Mouse (Mus musculus) CH12.LX (cell line): Measurements from ENCODE around the gene Dnase1l3. TPM values are rescaled to one million over a fixed set of nuclear protein-coding genes. Genes with fewer than 3 reads are reported as not detected.

Source experiments
- DNase-seq: peaks from one replicate; pipeline ENCODE4 v3.0.0-alpha.2; 2013; ENCODE audit errors: extremely low read depth
- H3K27ac ChIP-seq: 2 replicates; pipeline ENCODE4 v1.5.1; 2012; ENCODE audit warnings: low read depth, mild to moderate bottlenecking, control low read depth, moderate library complexity; ENCODE audit not compliant: insufficient read depth
- H3K27me3 ChIP-seq: replicated peaks from 2 replicates; pipeline ENCODE3; 2012; ENCODE audit warnings: inconsistent platforms
- H3K36me3 ChIP-seq, 2 experiments: replicated peaks in 1 of 2; 2 replicates each; pipeline versions ENCODE3 to v1.6.1; 2012; ENCODE audit warnings: inconsistent platforms in 1 of 2, low read length in 1 of 2, mild to moderate bottlenecking in 1 of 2, mixed read lengths in 1 of 2, moderate library complexity in 1 of 2; ENCODE audit not compliant: control insufficient read depth in 1 of 2, insufficient read depth in 1 of 2
- H3K4me1 ChIP-seq, 2 experiments: 2 replicates each; pipeline ENCODE4 v1.6.1; 2012; ENCODE audit warnings: inconsistent platforms in 1 of 2, moderate library complexity in 1 of 2; ENCODE audit not compliant: insufficient read depth in 2 of 2, control insufficient read depth in 1 of 2
- H3K4me2 ChIP-seq: 2 replicates; pipeline ENCODE4 v1.6.1; 2012; ENCODE audit warnings: low read depth, mild to moderate bottlenecking, control low read depth; ENCODE audit not compliant: poor library complexity, insufficient read depth, severe bottlenecking
- H3K4me3 ChIP-seq, 3 experiments: fragments of 150-350 bp in 1 of 3; sonication (generic) in 1 of 3; replicated peaks in 1 of 3; 2 replicates each; pipeline versions ENCODE3 to v1.5.1; 2011 to 2012; ENCODE audit warnings: low read depth in 2 of 3, low read length in 2 of 3, mild to moderate bottlenecking in 2 of 3, moderate library complexity in 2 of 3, control low read depth in 1 of 3, improper control_type of control experiment in 1 of 3, inconsistent platforms in 1 of 3, mixed read lengths in 1 of 3; ENCODE audit not compliant: poor library complexity in 1 of 3
- H3K79me2 ChIP-seq: replicated peaks from 2 replicates; pipeline ENCODE4 v1.6.1; 2012; ENCODE audit warnings: mild to moderate bottlenecking, moderate library complexity; ENCODE audit not compliant: control insufficient read depth, poor library complexity, insufficient read depth, severe bottlenecking; ENCODE audit errors: extremely low read depth
- H3K9ac ChIP-seq: 2 replicates; pipeline ENCODE4 v1.6.1; 2012; ENCODE audit warnings: low read depth, mild to moderate bottlenecking, control low read depth, moderate library complexity; ENCODE audit not compliant: insufficient read depth
- H3K9me3 ChIP-seq: replicated peaks from 2 replicates; pipeline ENCODE3; 2012; ENCODE audit warnings: low read length, inconsistent platforms, mixed read lengths
- BHLHE40 ChIP-seq: IDR thresholded peaks from 2 replicates; pipeline ENCODE4 v1.6.1; 2011; ENCODE audit warnings: mild to moderate bottlenecking, low read depth, low read length, improper control_type of control experiment
- CTCF ChIP-seq, 2 experiments: IDR thresholded peaks in 1 of 2; conservative IDR thresholded peaks in 1 of 2; 2 replicates each; pipeline ENCODE4 v1.5.1; 2011 to 2012; ENCODE audit warnings: low read depth in 2 of 2, low read length in 2 of 2, improper control_type of control experiment in 1 of 2, inconsistent platforms in 1 of 2, mild to moderate bottlenecking in 1 of 2, moderate library complexity in 1 of 2
- E2F4 ChIP-seq: IDR thresholded peaks from 2 replicates; pipeline ENCODE4 v1.6.1; 2011; ENCODE audit warnings: low read depth, low read length, improper control_type of control experiment; ENCODE audit not compliant: insufficient replicate concordance
- EP300 ChIP-seq: IDR thresholded peaks from 2 replicates; pipeline ENCODE4 v1.6.1; 2011; ENCODE audit warnings: low read length, improper control_type of control experiment
- GABPA ChIP-seq: IDR thresholded peaks from 2 replicates; pipeline ENCODE4 v1.6.1; 2012; ENCODE audit warnings: low read depth, low read length, improper control_type of control experiment, inconsistent platforms; ENCODE audit not compliant: insufficient replicate concordance
- IRF4 ChIP-seq: IDR thresholded peaks from 2 replicates; pipeline ENCODE4 v1.6.1; 2014; ENCODE audit warnings: low read depth, mild to moderate bottlenecking, inconsistent platforms, low read length, improper control_type of control experiment
- JUN ChIP-seq: IDR thresholded peaks from 2 replicates; pipeline ENCODE4 v1.6.1; 2011; ENCODE audit warnings: low read depth, mild to moderate bottlenecking, low read length, improper control_type of control experiment, moderate library complexity; ENCODE audit not compliant: insufficient read depth
- JUND ChIP-seq: conservative IDR thresholded peaks from 2 replicates; pipeline ENCODE4 v1.6.1; 2011; ENCODE audit warnings: low read depth, low read length, improper control_type of control experiment
- MXI1 ChIP-seq: IDR thresholded peaks from 2 replicates; pipeline ENCODE4 v1.6.1; 2011; ENCODE audit warnings: mild to moderate bottlenecking, low read depth, low read length, improper control_type of control experiment
- MYC ChIP-seq: IDR thresholded peaks from 2 replicates; pipeline ENCODE4 v1.6.1; 2011; ENCODE audit warnings: low read depth, mild to moderate bottlenecking, improper control_type of control experiment, low read length
- NRF1 ChIP-seq: IDR thresholded peaks from 2 replicates; pipeline ENCODE4 v1.6.1; 2014; ENCODE audit warnings: low read depth, mild to moderate bottlenecking, inconsistent platforms, low read length, improper control_type of control experiment, moderate library complexity
- PAX5 ChIP-seq: IDR thresholded peaks from 2 replicates; pipeline ENCODE4 v1.6.1; 2012; ENCODE audit warnings: low read length, inconsistent platforms, mixed read lengths
- POLR2A ChIP-seq: IDR thresholded peaks from 2 replicates; pipeline ENCODE4 v1.6.1; 2011; ENCODE audit warnings: low read depth, mild to moderate bottlenecking, improper control_type of control experiment, low read length
- RAD21 ChIP-seq: IDR thresholded peaks from 2 replicates; pipeline ENCODE4 v1.6.1; 2011; ENCODE audit warnings: low read depth, mild to moderate bottlenecking, low read length, improper control_type of control experiment, moderate library complexity
- RCOR1 ChIP-seq: conservative IDR thresholded peaks from 2 replicates; pipeline ENCODE4 v1.6.1; 2012; ENCODE audit warnings: low read depth, mild to moderate bottlenecking, inconsistent platforms, low read length, improper control_type of control experiment
- SIN3A ChIP-seq: IDR thresholded peaks from 2 replicates; pipeline ENCODE4 v1.6.1; 2012; ENCODE audit warnings: low read length, improper control_type of control experiment, inconsistent platforms
- SMC3 ChIP-seq: IDR thresholded peaks from 2 replicates; pipeline ENCODE4 v1.6.1; 2011; ENCODE audit warnings: low read depth, low read length, improper control_type of control experiment
- TBP ChIP-seq: conservative IDR thresholded peaks from 2 replicates; pipeline ENCODE4 v1.6.1; 2011; ENCODE audit warnings: low read depth, low read length, improper control_type of control experiment
- TCF12 ChIP-seq: IDR thresholded peaks from 2 replicates; pipeline ENCODE4 v1.6.1; 2014; ENCODE audit warnings: low read depth, mild to moderate bottlenecking, inconsistent platforms, low read length, improper control_type of control experiment
- UBTF ChIP-seq: IDR thresholded peaks from 2 replicates; pipeline ENCODE4 v1.6.1; 2012; ENCODE audit warnings: low read depth, mild to moderate bottlenecking, inconsistent platforms, low read length, improper control_type of control experiment, moderate library complexity
- USF1 ChIP-seq: IDR thresholded peaks from 2 replicates; pipeline ENCODE4 v1.6.1; 2014; ENCODE audit warnings: low read depth, mild to moderate bottlenecking, inconsistent platforms, low read length, improper control_type of control experiment
- ZKSCAN1 ChIP-seq: IDR thresholded peaks from 2 replicates; pipeline ENCODE4 v1.6.1; 2012; ENCODE audit warnings: low read depth, inconsistent platforms, low read length, improper control_type of control experiment, borderline replicate concordance
- ZMIZ1 ChIP-seq: IDR thresholded peaks from 2 replicates; pipeline ENCODE4 v1.6.1; 2012; ENCODE audit warnings: low read depth, mild to moderate bottlenecking, inconsistent platforms, low read length, improper control_type of control experiment
- ZNF384 ChIP-seq: IDR thresholded peaks from 2 replicates; pipeline ENCODE4 v1.6.1; 2012; ENCODE audit warnings: low read depth, low read length, improper control_type of control experiment, inconsistent platforms
- dilution Hi-C: fragments of 300-500 bp; cut with MboI; formaldehyde crosslinking; loops from 2 replicates; pipeline ENCODE4 v1.14.3; 2020; ENCODE audit warnings: low sequenced_read_pairs; ENCODE audit not compliant: extremely low pct_unique_long_range_greater_than_20kb, extremely low pct_ligation_motif_present
- in situ Hi-C: fragments of 300-500 bp; cut with MboI; formaldehyde crosslinking; loops from 3 replicates; pipeline ENCODE4 v1.14.3; 2019; ENCODE audit warnings: low sequenced_read_pairs, low pct_ligation_motif_present, low pct_unique_long_range_greater_than_20kb, mixed read lengths
- polyA plus RNA-seq: library from polyadenylated mRNA; unstranded; fragments of >175 nt; gene quantifications from 2 replicates; pipeline ENCODE4 v1.2.1, GENCODE M21; 2012; ENCODE audit warnings: low read depth; ENCODE audit not compliant: insufficient read length
- total RNA-seq, 2 experiments: library from RNA; depleted of rRNA; stranded (reverse); fragments of 300-350 nt in 1 of 2; fragments of >200 nt in 1 of 2; gene quantifications; 2 replicates each; pipeline ENCODE4 v1.2.3; 2012 to 2014

Dnase1l3 gene
- total and polyA plus RNA-seq, 3 experiments: 2.5 to 36.0 (median 2.9) TPM

- H3K4me2 ChIP-seq: no peak overlapping the region
- H3K4me3 ChIP-seq: no peak overlapping the region
- peaks cover 0 to 53% of the 10 kb centered on the region in 2 experiments for H3K36me3 ChIP-seq
- peaks cover 17 to 41% of the 10 kb centered on the region in 2 experiments for H3K4me1 ChIP-seq
- in situ Hi-C loops: no loop called here
- dilution Hi-C loops: no loop called here
- H3K9me3 ChIP-seq: no peaks in the 10 kb centered on the region
- TF ChIP-seq UBTF (no peak), NRF1 (no peak), ZNF384 (no peak), EP300 (no peak), CTCF (conservative IDR thresholded peaks at IDR 0.05 in 1 of 2, IDR thresholded peaks at IDR 0.05 in 1 of 2; ENCODE audit: low read depth in 2 of 2, low read length in 2 of 2) (no peak), TCF12 (no peak), RAD21 (no peak), PAX5 (no peak), E2F4 (no peak), POLR2A (no peak), SMC3 (no peak), SIN3A (no peak), BHLHE40 (no peak)
- H3K27ac ChIP-seq: no peak overlapping the region
- no peaks in the 10 kb centered on the region for H3K79me2 ChIP-seq
- DNase-seq: no peak
- H3K27me3 ChIP-seq: no peaks in the 10 kb centered on the region
- no peak overlapping the region for H3K9ac ChIP-seq
These were observed 32.6 kb upstream of the Dnase1l3 start for GRCm38 (mm10) chr14:8026769-8027531.

DNA sequence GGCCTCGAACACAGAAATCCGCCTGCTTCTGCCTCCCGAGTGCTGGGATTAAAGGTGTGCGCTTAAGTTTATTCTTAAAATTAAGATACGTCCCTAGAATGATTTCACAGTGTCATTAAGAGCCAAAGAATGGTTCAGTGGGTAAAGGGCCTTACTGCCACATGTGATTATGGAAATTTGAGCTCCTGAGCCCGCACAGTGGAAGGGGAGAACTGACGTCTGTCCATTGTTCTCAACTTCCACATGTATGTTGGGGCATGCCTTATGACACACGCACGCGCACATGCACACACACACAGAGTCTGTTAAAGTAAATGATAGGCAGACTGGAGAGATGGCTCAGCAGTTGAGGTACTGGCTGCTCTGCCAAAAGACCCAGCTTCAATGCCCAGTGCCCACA, 30.6 kb upstream of the Dnase1l3 start:
- H3K9me3 ChIP-seq: no peaks in the 10 kb centered on the region
- in situ Hi-C loops: no loop called here
- H3K79me2 ChIP-seq: no peaks in the 10 kb centered on the region
- no peak for TF ChIP-seq ZKSCAN1
- no peak for TF ChIP-seq MXI1
- no peak for TF ChIP-seq RAD21
- no peak for TF ChIP-seq TCF12
- no peak for TF ChIP-seq MYC
- TF ChIP-seq GABPA: no peak
- TF ChIP-seq POLR2A: no peak
- TF ChIP-seq IRF4: no peak
- TF ChIP-seq TBP: no peak
- no peak for TF ChIP-seq JUND
- no peak for TF ChIP-seq ZMIZ1
- TF ChIP-seq RCOR1: no peak
- TF ChIP-seq UBTF: no peak
- no peak for TF ChIP-seq JUN
- TF ChIP-seq USF1: no peak
- no peak for TF ChIP-seq NRF1
- no peak for TF ChIP-seq PAX5
- TF ChIP-seq CTCF (conservative IDR thresholded peaks at IDR 0.05 in 1 of 2, IDR thresholded peaks at IDR 0.05 in 1 of 2; ENCODE audit: low read depth in 2 of 2, low read length in 2 of 2): no peak
- no peaks in the 10 kb centered on the region for H3K27me3 ChIP-seq
- no peak overlapping the region for H3K4me2 ChIP-seq
- no peak overlapping the region for H3K9ac ChIP-seq
- dilution Hi-C loops: no loop called here
- H3K4me1 ChIP-seq: peaks cover 2 to 21% of the 10 kb centered on the region in 2 experiments; a peak in 3 of 4 replicates
- no peak for DNase-seq
- H3K27ac ChIP-seq: no peak overlapping the region
- H3K4me3 ChIP-seq: no peak overlapping the region
- peaks cover 0 to 45% of the 10 kb centered on the region in 2 experiments for H3K36me3 ChIP-seq
